Mouse (Mus musculus) right cerebral cortex, postnatal 10 days (tissue): ENCODE measurements at regions not wholly inside any gene's neighbourhood (a gene's known extent, or its start where the extent isn't known, plus 50 kb on each side); places are given as distances from the start of the nearest gene placed in this dataset.

Experiments used
- DNase-seq, 2 experiments: peaks; one replicate each; pipeline ENCODE4 v3.0.0; 2021; ENCODE audit warnings: low spot score in 2 of 2

- DNase-seq = no peak
Observed at GRCm38 (mm10) chr1:185091816-185092558, 92.6 kb upstream of the Mark1 start.

GRCm38 (mm10) chr1:185089196-185089595, 89.8 kb upstream of the Mark1 start:
- DNase-seq = no peak

- no peak for DNase-seq
Observed at GRCm38 (mm10) chr1:185083191-185083590, 83.8 kb upstream of the Mark1 start.

GRCm38 (mm10) chr1:185080118-185080517, 80.7 kb upstream of the Mark1 start:
- DNase-seq = no peak

GRCm38 (mm10) chr1:185079331-185079880, 80.0 kb upstream of the Mark1 start:
- DNase-seq = no peak

GRCm38 (mm10) chr1:185074001-185074400, 74.6 kb upstream of the Mark1 start:
- no peak for DNase-seq

GRCm38 (mm10) chr1:185072766-185073165, 73.4 kb upstream of the Mark1 start:
- DNase-seq = no peak

- DNase-seq = no peak
Observed at GRCm38 (mm10) chr1:185071566-185071965, 72.2 kb upstream of the Mark1 start.

GRCm38 (mm10) chr1:185070853-185071149, 71.4 kb upstream of the Mark1 start:
- no peak for DNase-seq

- peak in 1 of 2 experiments; percentile 33 for DNase-seq
Observed at GRCm38 (mm10) chr1:185070062-185070852, 70.9 kb upstream of the Mark1 start.

- no peak for DNase-seq
Observed at GRCm38 (mm10) chr1:185068136-185068535, 68.8 kb upstream of the Mark1 start.

- no peak for DNase-seq
Observed at GRCm38 (mm10) chr1:185067661-185068060, 68.3 kb upstream of the Mark1 start.

GRCm38 (mm10) chr1:185065056-185065455, 65.7 kb upstream of the Mark1 start:
- no peak for DNase-seq

- no peak for DNase-seq
Observed at GRCm38 (mm10) chr1:185062103-185062502, 62.7 kb upstream of the Mark1 start.

- no peak for DNase-seq
Observed at GRCm38 (mm10) chr1:185057443-185057842, 58.1 kb upstream of the Mark1 start.

GRCm38 (mm10) chr1:185052700-185053099, 53.3 kb upstream of the Mark1 start:
- no peak for DNase-seq

- DNase-seq = no peak
Observed at GRCm38 (mm10) chr1:185049980-185050379, 50.6 kb upstream of the Mark1 start.
